Comparison of ENCODE assay signal across 20 mouse cellular contexts in genomic region chr1:183213850-183214249, GRCm38 (mm10). TPM values are rescaled to one million over a fixed set of nuclear protein-coding genes. Genes with fewer than 3 reads are reported as not detected.
DNase-seq lines count a peak whose midpoint lies in the region; ATAC-seq and TF ChIP-seq lines count a peak whose summit lies in the region.
"Had no signal": no experiment of that assay in that cellular context is flagged by ENCODE, and none has a peak within 500 bp of the region (broad histone marks: within the 10 kb centered on the region; RNA-seq: fewer than 3 reads in every experiment).

No protein-coding gene starts in this region.

- H3K36me3 ChIP-seq in G1E (replicated peaks) = peaks cover 41% of the 10 kb centered on the region
- no peaks in the 10 kb centered on the region for H3K36me3 ChIP-seq in liver, embryonic 15.5 days (replicated peaks)
- 0 out of 2 replicates have a peak, but pooled peaks cover 4% of the 10 kb centered on the region for H3K36me3 ChIP-seq in hindbrain, embryonic 10.5 days
- H3K36me3 ChIP-seq: limb, embryonic 15.5 days; neural tube, embryonic 12.5 days had no signal

- no peak overlapping the region for H3K4me2 ChIP-seq in liver, embryonic 15.5 days
- H3K4me2 ChIP-seq: limb, embryonic 15.5 days; neural tube, embryonic 12.5 days had no signal

- H3K4me1 ChIP-seq in G1E (ENCODE audit: insufficient read depth, low read depth, low read length) = peaks cover 20% of the 10 kb centered on the region
- H3K4me1 ChIP-seq in liver, embryonic 15.5 days (replicated peaks) = peaks cover 14% of the 10 kb centered on the region
- no peaks in the 10 kb centered on the region for H3K4me1 ChIP-seq in hindbrain, embryonic 10.5 days (replicated peaks)
- H3K4me1 ChIP-seq: neural tube, embryonic 12.5 days had no signal

- H3K27ac ChIP-seq in liver, embryonic 15.5 days (replicated peaks) = peak overlapping the region; percentile 53; the same call in 1 of the 2 replicates
- no peak overlapping the region for H3K27ac ChIP-seq in hindbrain, embryonic 10.5 days
- H3K27ac ChIP-seq: embryonic facial prominence, embryonic 10.5 days; limb, embryonic 15.5 days; neural tube, embryonic 12.5 days had no signal

- peak; percentile 26 for DNase-seq in 416B (ENCODE audit: low read depth)
- DNase-seq in G1E (ENCODE audit: low spot score) = no peak
- DNase-seq in adrenal gland, adult 8-10 months = no peak
- DNase-seq in right cerebral cortex, postnatal 36 days (ENCODE audit: low spot score in 2 of 2) = no peak
- DNase-seq in hindbrain, embryonic 10.5 days (ENCODE audit: low spot score) = no peak
- DNase-seq: adrenal gland, postnatal 36 days; cerebellum, adult 11 months; cerebellum, postnatal 25 days; heart, postnatal 4 days; kidney, adult 18-20 months; kidney, postnatal 10 days; lung, postnatal 10 days had no signal

- 63% methylated on average over 6 of the region's 6 CpGs for WGBS in liver, embryonic 15.5 days (ENCODE audit: insufficient replicate concordance)
- 97% methylated on average over 6 of the region's 6 CpGs for WGBS in hindbrain, embryonic 10.5 days

- ATAC-seq in G1E (ENCODE audit: extremely low read depth, insufficient number of reproducible peaks, low FRiP score, poor library complexity, severe bottlenecking) = peak; percentile 80
- peak; percentile 84 for ATAC-seq in erythroblast, adult 5-6 weeks (replicated peaks; ENCODE audit: low FRiP score, poor library complexity, severe bottlenecking)
- peak; percentile 59; the same call in 1 of the 2 replicates for ATAC-seq in liver, embryonic 15.5 days (ENCODE audit: insufficient read depth)
- ATAC-seq: activated CD4-positive, CD25-positive, alpha-beta regulatory T cell, adult 4 months; forebrain, embryonic 16.5 days had no signal

- no peaks in the 10 kb centered on the region for H3K27me3 ChIP-seq in G1E (ENCODE audit: insufficient read depth, low read length)
- H3K27me3 ChIP-seq in liver, embryonic 15.5 days = no peaks in the 10 kb centered on the region
- no peaks in the 10 kb centered on the region for H3K27me3 ChIP-seq in hindbrain, embryonic 10.5 days (ENCODE audit: insufficient read depth, poor library complexity, severe bottlenecking)
- H3K27me3 ChIP-seq: limb, embryonic 15.5 days; neural tube, embryonic 12.5 days had no signal

- H3K9ac ChIP-seq in liver, embryonic 15.5 days = no peak overlapping the region
- H3K9ac ChIP-seq: limb, embryonic 15.5 days; neural tube, embryonic 12.5 days had no signal

- H3K9me3 ChIP-seq in G1E (replicated peaks) = no peaks in the 10 kb centered on the region
- H3K9me3 ChIP-seq in liver, embryonic 15.5 days (replicated peaks) = no peaks in the 10 kb centered on the region
- H3K9me3 ChIP-seq in hindbrain, embryonic 10.5 days = no peaks in the 10 kb centered on the region
- H3K9me3 ChIP-seq: embryonic facial prominence, embryonic 10.5 days; limb, embryonic 15.5 days; neural tube, embryonic 12.5 days had no signal

- H3K4me3 ChIP-seq in G1E (ENCODE audit: low read depth, low read length) = no peak overlapping the region
- H3K4me3 ChIP-seq in liver, embryonic 15.5 days (replicated peaks) = no peak overlapping the region
- no peak overlapping the region for H3K4me3 ChIP-seq in hindbrain, embryonic 10.5 days
- H3K4me3 ChIP-seq: embryonic facial prominence, embryonic 10.5 days; erythroblast, embryonic 14.5 days; limb, embryonic 15.5 days; neural tube, embryonic 12.5 days had no signal

- no peak for TF ChIP-seq CTCF in G1E (IDR thresholded peaks at IDR 0.05; ENCODE audit: low read depth, low read length)

RNA-seq across cellular contexts. Expression of gene Disp1, which starts 7.5 kb away (rescaled TPM):
- total RNA-seq in G1E (2014; fragmentation: Nextera tagmentation) (5.0 and 11.0 TPM in 2 replicates), G1E (2017) (3.0 and 3.8 TPM in 2 replicates)
- polyA plus RNA-seq in G1E (2012) = 8.2 and 10.5 TPM in 2 replicates
- total RNA-seq in erythroblast, adult 5-6 weeks (2015; ENCODE audit: low replicate concordance) = 1.0 and 3.8 TPM in 2 replicates
- 0.28 and 1.4 TPM in 2 replicates for total RNA-seq in erythroblast, adult 5-6 weeks (2017; ENCODE audit: low replicate concordance)
- 2.9 and 3.6 TPM in 2 replicates for polyA plus RNA-seq in liver, embryonic 15.5 days (2015; fragmentation: Nextera tagmentation; extraction: Ambion mirVana)
- 10 to 100 TPM; 14.9 to 20.2 (median 18.8) TPM for total RNA-seq in adrenal gland, adult 8-10 months (2022)
- polyA plus RNA-seq in hindbrain, embryonic 10.5 days (2016; fragmentation: Nextera tagmentation; extraction: Ambion mirVana) = 12.5 and 13.0 TPM in 2 replicates
